Mouse (Mus musculus): Measurements from ENCODE around the gene Hoxd9.

Hoxd9 gene

GRCm38 (mm10) chr2:74698201-74699052 is 900 bp downstream of the Hoxd9 start:
- no peak for DNase-seq

- DNase-seq = no peak
These were observed 1.5 kb downstream of the Hoxd9 start for GRCm38 (mm10) chr2:74699053-74699430.

- DNase-seq = no peak
These were observed 2.4 kb downstream of the Hoxd9 start for GRCm38 (mm10) chr2:74699664-74700545.

- no peak for DNase-seq
These were observed 3.1 kb downstream of the Hoxd9 start for GRCm38 (mm10) chr2:74700546-74701112.

- peak; percentile 76 to 85 for DNase-seq
These were observed 4.7 kb downstream of the Hoxd9 start for GRCm38 (mm10) chr2:74701949-74702819.

GRCm38 (mm10) chr2:74702820-74703219 is 5.3 kb downstream of the Hoxd9 start:
- no peak for DNase-seq

- DNase-seq = no peak
These were observed 5.8 kb downstream of the Hoxd9 start for GRCm38 (mm10) chr2:74703317-74703716.

GRCm38 (mm10) chr2:74703720-74704392 is 6.3 kb downstream of the Hoxd9 start:
- no peak for DNase-seq

GRCm38 (mm10) chr2:74704393-74704998 is 7.0 kb downstream of the Hoxd9 start, which contains the start of gene Hoxd8:
TSS of gene Hoxd8 (plus strand) at chr2:74704615.
- no peak for DNase-seq

GRCm38 (mm10) chr2:74704999-74705466 is 7.5 kb downstream of the Hoxd9 start:
- no peak for DNase-seq

GRCm38 (mm10) chr2:74705467-74706089 is 8.1 kb downstream of the Hoxd9 start:
- DNase-seq = no peak

GRCm38 (mm10) chr2:74706393-74706960 is 8.9 kb downstream of the Hoxd9 start:
- no peak for DNase-seq

GRCm38 (mm10) chr2:74707599-74707998 is 10.1 kb downstream of the Hoxd9 start:
- no peak for DNase-seq

- DNase-seq = no peak
These were observed 11.1 kb downstream of the Hoxd9 start for GRCm38 (mm10) chr2:74708676-74709075.

- DNase-seq = no peak
These were observed 12.2 kb downstream of the Hoxd9 start for GRCm38 (mm10) chr2:74709465-74710419.

- DNase-seq = no peak
These were observed 13.5 kb downstream of the Hoxd9 start for GRCm38 (mm10) chr2:74710929-74711543.

GRCm38 (mm10) chr2:74711721-74712621 is 14.4 kb downstream of the Hoxd9 start, which contains the start of the genes Hoxd3 and Hoxd4:
TSS of gene Hoxd3 (plus strand) at chr2:74711927.
TSS of gene Hoxd4 (plus strand) at chr2:74711929.
- DNase-seq = no peak

Data from cerebellum, postnatal 25 days (tissue).